Mouse (Mus musculus): ENCODE measurements around the gene Hrasls5.

Hrasls5 gene

DNA sequence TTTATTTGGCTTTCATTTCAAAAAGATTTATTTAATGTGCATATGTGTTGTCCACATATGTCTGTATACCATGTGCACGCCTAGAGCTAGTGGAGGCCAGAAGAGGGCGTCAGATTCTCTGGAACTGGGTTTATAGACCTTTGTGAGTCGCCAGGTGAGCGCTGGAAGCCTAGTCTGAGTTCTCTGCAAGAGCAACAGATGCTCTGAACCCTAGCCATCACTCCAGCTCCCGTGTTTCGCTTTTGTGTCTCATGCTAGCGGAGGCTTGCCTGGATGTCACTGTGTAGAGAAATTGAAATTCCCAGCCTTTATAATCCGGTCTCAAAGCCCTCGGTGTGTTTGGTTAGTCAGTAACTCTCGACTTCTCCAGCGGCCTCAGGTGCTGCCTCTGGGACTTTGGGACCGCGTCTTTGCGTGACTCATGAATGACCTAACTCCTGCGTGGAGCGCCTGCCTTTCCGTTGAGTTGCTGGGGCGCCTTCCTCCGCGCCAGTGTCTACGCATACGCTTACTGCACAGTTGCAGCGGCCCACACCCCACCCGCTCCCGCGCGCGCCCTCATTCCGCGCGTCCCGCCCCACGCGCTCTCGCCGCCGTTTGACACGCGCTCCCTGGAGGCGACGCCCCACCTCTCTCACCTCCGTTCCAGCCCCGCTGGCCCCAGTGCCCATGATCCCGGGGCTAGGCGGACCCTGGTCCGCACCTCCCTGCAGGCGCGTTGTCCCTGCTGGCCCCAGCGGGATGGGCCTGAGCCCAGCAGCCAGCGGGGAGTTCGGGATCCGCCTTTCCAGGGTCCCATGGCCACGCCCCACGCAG is at the start of gene Hrasls5:
Gene Hrasls5, plus strand, starts transcription at position 600 of the 816 bp plus-strand sequence.
- no peak for DNase-seq (ENCODE audit: low read depth, low spot score)

DNA sequence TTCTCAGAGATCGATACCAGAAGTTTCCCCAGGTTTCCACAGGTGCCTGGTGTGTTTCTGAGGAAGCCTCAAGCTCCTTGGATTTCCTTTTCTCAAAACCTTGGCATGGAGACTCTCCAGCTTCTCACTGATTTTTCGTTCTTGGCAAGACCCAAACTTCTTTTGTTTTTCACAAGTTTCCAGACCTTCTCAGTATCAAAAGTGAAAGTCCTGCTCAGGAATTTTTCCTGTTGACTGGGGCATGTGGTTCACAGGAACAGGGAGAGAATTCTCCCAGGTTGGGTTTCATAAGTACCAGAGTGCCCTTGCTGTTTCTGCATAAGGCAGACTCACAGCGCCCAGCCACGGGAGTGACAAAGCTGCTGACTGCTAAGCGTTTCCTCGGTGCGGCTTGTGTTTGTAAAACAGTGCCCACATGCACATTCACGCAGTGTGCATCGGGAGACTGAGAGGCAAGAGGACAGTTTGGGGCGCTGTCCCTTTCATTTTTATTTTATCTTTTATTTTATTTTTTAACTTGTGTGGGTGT is 49.7 kb upstream of the Hrasls5 start:
- DNase-seq (ENCODE audit: low read depth, low spot score) = no peak

DNA sequence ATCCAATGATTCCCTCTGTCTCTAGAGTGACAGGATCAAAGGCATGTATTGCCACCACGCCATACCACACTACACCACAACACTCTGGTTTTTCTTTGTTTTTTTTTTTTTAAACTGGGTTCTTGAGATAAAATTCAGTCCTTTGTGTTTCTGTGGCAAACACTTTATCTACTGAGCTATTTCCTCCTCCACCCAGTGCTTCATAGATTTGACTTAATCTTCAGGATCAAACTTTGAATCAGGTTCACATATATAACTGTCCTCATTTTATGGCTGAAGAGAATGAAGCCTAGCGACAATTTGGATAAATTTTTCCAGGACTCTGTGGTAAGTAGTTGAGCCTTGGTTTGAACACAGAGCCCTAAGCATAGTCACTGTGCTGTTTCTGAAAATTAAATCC is 48.7 kb upstream of the Hrasls5 start:
- no peak for DNase-seq (ENCODE audit: low read depth, low spot score)

DNA sequence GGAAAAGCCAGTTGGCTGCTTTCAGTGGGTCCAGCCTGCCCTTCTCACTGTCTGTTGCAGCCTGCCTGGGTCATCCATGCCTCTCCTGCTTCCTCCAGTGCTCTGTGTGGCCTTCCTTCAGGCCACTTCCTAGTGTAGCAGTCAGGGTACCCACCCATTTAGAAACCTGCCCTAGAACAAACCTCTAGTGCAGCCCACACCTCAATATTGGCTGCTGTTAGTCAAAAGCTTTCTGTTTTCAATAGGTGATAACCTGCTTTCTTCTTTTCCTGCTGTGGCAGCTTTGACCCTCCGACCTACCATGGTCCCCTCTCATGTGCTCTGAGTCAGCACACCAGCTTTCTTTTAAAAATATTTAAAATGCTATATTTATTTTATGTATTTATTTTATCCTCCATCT is 47.9 kb upstream of the Hrasls5 start:
- DNase-seq (ENCODE audit: low read depth, low spot score) = no peak

DNA sequence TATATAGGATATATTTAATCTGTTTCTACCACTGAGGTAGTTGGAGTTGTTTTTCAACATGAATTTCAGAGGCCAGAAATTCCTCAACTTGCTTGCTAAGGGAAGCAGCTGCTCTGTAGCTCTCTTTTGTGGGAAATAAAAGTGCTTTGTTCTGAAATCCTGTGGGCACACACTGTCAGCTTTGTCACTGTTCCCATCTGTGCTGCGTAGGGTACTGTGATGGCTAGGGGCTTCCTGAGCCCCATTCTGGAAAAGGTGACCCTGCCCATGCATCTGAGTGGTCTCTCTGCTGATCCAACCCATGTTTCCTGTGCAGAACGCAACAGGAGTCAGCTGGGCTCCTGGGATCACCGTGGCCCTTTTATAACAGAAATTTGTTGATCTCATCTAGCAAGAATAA is 45.5 kb upstream of the Hrasls5 start:
- DNase-seq (ENCODE audit: low read depth, low spot score) = no peak

DNA sequence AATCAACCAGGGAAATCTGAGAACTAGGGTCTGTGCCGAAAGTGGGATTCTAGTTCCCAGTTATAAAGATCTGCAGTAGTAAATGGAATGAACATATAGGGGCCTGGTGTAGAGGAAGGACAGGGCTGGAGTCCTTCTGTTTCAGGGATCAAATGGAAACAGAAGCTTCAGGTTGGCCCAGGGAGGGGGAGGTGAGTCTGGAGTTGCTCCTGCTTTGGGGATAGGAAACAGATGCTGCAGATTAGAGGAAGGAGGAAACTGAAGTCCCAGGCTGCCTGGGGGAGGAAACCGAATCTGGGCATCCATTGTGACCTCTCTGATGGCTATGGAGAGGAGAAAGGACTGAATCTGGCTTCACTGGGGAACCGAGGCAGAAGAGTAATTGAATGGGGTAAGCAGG is 44.0 kb upstream of the Hrasls5 start:
- DNase-seq (ENCODE audit: low read depth, low spot score) = no peak

DNA sequence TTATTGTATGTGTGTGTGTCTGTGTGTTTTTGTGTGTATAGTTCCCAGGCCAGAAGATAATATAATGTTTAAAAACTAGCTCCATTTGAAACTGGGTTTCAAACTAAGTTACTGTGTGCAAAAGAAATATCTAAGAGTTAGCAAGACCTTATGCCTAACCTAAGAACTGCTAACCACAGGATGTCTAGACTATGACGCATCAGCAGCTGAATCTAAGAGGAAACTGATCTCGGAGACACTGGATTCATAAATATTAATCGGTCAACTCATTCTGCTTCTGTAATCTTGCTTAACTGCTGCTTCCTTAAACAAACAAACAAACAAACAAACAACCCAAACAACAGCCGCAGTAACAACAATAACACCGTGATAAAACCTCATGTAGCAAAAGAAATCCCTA is 42.7 kb upstream of the Hrasls5 start:
- no peak for DNase-seq (ENCODE audit: low read depth, low spot score)

DNA sequence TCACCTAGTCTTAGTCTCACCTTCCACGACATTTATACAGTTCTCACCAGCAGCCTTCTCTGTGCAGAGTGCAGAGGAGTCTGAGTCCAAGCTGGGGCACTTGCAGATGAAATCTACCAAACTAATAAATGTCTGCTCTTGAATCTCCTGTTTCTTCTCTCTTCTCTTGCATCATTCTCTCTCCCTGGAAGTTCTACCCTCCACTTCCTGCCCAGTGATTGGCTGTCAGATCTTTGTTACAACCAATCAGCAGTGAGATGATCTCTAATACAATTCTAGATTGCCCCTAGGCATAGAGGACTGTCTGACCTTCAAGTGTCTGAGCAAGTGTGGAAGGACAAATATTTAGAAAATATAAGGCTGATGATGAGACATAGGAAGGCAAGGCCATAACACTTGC is 36.2 kb upstream of the Hrasls5 start:
- no peak for DNase-seq (ENCODE audit: low read depth, low spot score)

DNA sequence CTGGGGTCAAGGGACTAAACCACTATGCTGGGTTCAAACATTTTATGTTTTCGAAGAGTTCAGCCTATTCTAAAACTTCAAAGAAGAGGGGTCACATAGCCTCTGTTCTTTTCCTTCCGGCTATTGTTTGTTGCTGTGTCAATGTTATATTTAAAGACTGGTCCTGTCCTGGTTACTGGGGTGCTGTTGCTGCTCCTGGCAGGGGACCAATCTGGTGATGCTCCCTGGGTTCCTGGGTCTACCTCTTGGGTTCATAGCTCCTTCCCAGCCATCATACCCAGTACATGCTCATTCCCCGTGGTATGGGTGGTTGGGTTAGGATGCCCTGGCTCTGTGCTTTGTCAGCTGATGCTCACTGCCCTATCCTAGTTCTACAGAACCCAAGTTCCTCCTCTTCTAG is 34.6 kb upstream of the Hrasls5 start:
- no peak for DNase-seq (ENCODE audit: low read depth, low spot score)

DNA sequence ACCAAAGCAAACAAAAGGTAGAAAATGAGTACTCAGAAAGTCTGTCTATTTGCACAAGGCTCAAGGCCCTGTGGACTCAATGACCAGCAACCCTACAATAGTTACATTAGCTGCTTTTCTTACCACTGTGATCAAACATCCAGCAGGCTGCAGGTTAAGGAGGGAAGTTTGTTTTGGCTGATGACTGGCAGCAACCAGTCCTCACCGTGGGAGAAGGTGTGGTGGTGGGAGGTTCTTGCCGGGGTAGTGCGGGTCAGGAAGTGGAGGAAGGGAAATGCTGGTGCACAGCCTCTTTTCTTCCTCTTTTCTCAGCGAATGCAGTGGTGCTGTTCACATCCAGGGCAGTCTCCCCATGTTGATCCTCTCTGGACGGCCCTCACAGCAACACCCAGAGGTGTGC is 31.3 kb upstream of the Hrasls5 start:
- DNase-seq (ENCODE audit: low read depth, low spot score) = no peak

DNA sequence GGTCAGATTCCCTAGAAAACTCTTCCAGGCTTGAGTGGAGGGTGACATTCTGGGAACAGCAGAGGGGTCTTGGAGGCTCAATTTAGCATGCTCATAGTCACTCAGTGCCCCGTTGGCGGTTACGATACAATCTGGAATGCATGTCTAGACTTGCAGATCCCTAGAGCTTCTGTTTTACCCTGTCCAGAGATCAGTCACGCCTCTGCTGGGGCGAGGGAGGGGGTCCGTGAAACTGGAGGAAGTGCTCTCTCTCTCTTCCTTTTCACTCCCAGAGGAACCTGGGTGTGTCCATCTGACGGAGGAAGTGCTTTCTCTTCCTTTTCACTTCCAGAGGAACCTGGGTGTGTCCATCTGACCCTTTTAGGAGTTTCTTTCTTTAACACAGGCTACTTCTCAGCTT is 29.2 kb upstream of the Hrasls5 start:
- DNase-seq (ENCODE audit: low read depth, low spot score) = no peak

DNA sequence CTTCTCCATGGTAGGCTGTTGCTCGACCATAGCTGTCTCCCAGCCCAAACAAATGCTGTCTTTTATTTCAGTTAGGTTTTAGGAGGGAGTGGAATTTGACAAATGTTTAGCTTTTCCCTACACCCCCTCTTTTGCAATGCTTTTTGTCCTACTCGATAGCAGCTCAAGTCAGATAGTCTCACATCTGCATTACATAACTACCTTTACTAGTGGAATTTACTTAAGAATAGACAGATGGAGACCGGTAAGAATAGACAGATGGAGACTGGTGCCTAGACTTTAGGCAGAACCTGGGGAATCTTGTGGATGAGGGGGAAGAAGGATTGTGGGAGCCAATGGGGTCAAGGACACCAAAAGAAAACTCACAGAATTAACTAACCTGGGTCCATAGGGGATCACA is 28.7 kb upstream of the Hrasls5 start:
- DNase-seq (ENCODE audit: low read depth, low spot score) = no peak

DNA sequence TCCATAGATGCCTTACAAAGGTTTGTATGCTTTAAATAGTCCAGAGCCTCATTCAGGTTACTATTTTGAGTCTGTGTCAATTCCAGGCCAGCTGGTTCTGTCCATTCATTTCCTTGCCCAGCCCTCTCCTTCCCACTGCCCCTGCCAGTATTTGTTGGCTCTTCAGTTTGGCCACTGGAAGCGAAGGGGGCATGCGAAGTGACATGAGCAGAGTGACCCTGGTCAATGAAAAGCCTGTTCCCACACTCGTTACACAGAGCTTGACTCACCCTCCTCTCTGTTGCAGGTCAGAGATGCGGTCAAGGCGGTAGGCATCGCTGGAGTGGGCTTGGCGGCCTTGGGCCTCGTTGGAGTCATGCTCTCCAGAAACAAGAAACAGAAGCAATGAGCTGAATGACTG is 27.1 kb upstream of the Hrasls5 start:
- DNase-seq (ENCODE audit: low read depth, low spot score) = no peak

DNA sequence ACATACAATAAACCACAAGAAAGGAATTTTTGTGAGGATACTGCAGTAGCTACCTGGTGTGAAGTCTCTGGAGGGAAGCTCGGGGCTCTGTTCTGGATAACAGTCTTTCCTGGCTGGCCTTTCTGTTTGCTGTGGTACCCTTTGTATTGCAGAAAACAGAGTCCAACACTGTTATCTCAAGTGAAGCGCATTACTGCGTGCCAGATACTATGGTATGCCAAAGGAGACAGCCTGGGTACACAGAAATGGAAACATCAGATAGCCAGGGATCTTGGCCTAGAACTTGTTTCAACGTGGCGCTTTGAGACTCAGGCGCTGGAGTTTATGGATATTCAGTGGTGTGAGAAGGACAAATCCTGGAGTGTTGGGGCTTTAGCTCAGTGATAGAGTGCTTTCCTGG is 26.6 kb upstream of the Hrasls5 start:
- DNase-seq (ENCODE audit: low read depth, low spot score) = no peak

DNA sequence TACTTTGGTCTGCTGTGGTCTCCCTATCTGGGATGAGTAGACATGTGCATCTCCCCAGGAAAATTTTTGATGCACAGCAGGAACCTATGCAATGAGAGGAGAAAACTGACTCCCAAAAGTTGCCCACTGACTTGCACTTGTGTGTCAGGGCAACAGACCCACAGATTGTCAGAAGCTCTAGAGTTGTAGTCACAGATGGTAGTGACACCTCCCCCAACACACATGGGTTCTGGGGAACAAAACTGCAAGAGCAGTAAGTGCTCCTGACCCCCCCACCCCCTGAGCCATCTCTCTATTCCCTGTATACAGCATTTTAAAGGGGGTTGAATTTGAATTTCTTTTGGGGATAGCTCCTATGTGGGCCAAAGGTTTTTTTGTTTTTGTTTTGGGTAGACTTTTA is 21.5 kb upstream of the Hrasls5 start:
- DNase-seq (ENCODE audit: low read depth, low spot score) = no peak

DNA sequence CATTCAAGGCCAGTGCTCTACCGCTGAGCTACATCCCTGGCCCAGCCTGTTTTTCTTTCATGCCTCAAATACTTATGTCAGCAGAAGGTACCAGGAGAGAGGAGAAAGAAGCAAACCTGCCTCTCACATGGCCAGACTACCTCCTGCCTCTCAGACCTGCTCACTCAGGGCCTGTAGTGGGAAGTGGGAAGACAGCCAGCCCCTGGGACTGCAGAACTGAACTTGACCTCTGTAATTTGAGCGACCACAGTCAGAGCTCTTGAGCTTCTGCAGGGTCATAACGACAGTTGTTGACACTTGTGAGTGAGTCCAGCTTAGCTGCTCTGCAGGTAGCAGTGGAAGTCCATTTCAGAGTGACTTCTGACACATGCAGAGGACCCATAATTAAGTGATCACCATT is 20.3 kb upstream of the Hrasls5 start:
- no peak for DNase-seq (ENCODE audit: low read depth, low spot score)

DNA sequence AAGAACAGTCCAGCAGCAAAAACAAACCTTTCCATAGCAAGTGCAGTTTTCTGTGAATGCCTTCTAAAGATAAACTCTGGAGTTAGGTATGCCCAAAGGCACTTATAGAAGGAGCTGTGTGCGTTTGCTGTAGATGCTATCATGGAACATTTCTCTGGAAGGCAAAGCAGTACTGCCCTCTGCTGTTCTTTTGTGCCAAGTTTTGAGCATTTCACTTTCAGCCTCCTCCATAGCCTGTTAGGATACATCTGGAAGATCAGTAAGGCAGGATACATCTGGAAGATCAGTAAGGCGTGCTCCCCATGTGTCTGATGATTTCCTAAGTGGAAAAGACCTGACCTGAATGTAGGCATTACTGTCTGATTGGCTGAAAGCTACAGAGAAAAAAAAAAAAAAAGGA is 16.8 kb upstream of the Hrasls5 start:
- DNase-seq (ENCODE audit: low read depth, low spot score) = no peak

DNA sequence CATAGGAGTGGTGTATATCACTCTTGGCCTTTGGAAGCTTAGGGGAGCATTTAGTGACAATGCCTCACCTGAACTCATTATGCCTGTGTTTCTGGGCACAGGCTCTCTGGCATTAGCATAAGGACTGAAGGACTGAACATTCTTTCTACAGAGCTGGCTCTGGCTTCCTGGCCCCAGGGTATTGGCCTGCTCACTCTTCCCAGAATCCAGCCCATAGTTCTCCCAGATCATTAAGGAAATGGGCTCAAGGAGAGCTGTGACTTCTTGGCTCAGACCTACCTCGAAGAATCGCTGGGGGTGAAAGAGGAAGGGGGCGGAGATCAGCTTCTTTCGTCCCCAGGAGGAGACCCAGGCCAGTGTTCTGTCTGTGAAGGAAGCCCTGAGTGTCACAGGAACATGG is 13.9 kb upstream of the Hrasls5 start:
- no peak for DNase-seq (ENCODE audit: low read depth, low spot score)

DNA sequence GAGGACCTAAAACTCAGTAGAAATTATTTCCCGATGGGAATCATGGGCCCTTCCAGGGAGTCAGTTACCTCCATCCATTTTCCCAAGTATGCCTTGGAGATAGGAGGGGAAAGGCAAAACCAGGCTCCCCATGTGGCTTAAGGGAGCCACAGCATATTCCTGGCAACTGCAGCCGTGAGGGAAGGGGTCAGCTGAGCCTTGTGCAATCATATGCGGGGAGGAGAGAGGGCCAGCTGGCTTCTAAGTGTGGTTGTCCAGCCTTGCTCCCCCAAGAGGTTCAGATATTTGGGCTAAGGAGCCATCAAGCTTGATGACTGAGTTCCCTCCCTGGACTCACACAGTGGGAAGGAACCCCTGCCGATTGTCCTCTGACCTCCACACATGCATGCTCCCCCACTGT is 10.8 kb upstream of the Hrasls5 start:
- no peak for DNase-seq (ENCODE audit: low read depth, low spot score)

DNA sequence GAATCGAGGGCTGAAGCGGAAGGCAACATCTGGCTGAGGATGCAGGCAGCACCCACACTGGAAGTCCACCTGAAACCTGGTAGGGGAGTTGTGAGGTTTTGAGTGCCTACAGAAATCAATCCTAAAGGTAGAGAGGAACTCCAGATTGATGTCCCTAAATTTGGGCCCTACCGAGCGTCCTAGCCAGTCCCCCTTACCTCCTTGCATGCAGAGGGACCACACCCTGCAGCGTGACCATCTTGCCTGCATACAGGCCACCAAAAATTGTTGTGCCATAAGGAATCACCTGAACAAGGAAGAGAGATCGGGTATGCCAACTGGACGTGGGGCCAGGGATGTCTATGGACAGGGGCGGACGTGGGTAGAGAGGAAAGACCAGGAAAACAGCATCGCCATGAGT is 8.2 kb upstream of the Hrasls5 start:
- DNase-seq (ENCODE audit: low read depth, low spot score) = no peak

DNA sequence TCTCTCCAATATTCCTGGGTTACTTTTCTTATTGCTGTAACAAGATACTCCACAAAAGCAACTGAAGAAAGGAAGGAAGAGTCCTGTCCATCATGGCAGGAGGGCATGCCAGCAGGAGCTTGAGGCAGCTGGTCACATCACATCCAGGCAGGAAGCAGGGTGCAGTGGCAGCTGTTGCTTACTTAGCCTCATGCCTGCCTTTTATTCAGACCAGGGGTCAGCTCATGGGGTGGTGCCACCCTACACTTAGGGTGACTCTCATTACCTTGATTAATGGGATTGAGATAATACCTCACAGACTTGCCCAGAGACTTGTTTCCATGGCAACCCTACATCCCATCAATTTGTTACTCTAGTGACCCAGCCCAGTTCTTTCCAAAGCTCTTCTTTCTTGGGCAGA is 7.3 kb upstream of the Hrasls5 start:
- DNase-seq (ENCODE audit: low read depth, low spot score) = no peak

DNA sequence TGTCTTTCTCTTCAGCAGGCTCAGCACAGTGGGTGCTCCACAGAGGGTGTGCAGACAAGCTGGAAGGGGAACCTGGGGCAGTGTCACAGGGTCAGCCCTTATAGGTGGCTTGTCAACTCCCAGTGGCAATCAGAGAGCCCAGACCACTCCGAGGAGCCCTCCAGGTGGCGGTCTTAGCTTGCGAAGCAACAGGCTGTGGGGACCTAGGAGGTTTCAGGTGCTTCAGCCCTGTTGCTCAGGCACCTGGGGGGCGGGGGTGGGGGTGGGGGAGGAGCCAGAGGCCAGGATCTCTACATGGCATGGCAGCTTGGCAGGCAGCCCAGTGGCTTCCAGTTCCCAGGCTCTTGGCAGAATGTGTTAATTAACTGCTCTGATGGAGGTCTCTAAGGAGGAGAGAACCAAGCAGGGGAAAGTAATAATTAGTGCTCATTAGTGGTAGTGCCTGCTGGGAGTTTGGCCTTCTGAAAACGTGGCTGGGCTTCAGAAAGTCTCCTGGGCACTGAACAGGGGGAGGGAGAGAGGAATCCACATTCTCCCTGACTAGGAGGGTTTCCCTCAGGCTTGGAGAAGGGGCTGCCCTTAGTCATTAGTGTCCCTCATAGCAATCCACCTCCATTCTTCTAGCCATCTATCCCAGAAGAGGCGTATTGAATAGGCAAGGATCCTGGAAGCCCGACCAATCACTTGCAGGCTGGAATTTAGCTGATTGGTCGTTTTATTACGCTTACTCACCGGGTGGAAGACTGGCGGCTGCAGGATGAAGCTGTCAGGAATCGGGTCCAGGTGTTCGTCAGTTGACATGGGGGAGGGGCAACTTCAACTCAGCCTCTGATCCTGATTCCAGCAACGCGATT is 6.2 kb upstream of the Hrasls5 start:
- no peak for DNase-seq (ENCODE audit: low read depth, low spot score)
